ENCODE assay signal across 8 mouse cellular contexts in genomic region chr2:129198436-129199327, GRCm38 (mm10). TPM values are rescaled to one million over a fixed set of nuclear protein-coding genes. Genes with fewer than 3 reads are reported as not detected.
A peak's percentile ranks its signal among the peaks of the same experiment; 100 is the strongest.
DNase-seq lines count a peak whose midpoint lies in the region; ATAC-seq and TF ChIP-seq lines count a peak whose summit lies in the region.

Gene Slc20a1, plus strand, starts transcription at chr2:129198764.

- peak within 1 kb of the TSS; percentile 71 for H3K4me2 ChIP-seq in hindbrain, embryonic 14.5 days (replicated peaks)

- DNase-seq in Patski (ENCODE audit: low read depth, low spot score): no peak
- DNase-seq in cerebellum, postnatal 14 days: peak; percentile 100
- DNase-seq in frontal cortex, postnatal 25 days (ENCODE audit: low spot score in 2 of 2): peak; percentile 93 to 99
- peak; percentile 98 for DNase-seq in hindbrain, embryonic 14.5 days (ENCODE audit: low spot score)
- DNase-seq in layer of hippocampus, postnatal 36 days: peak; percentile 99
- peak; percentile 99 for DNase-seq in lung, postnatal 36 days
- peak; percentile 99 for DNase-seq in retina, postnatal 1 day
- peak; percentile 99 for DNase-seq in urinary bladder, adult 18-20 months (ENCODE audit: low spot score in 2 of 2)

- WGBS in hindbrain, embryonic 14.5 days: under 1% methylated on average over 91 of the region's 96 CpGs

- no peak for TF ChIP-seq CTCF in Patski (IDR thresholded peaks at IDR 0.05)

- peak within 1 kb of the TSS; percentile 96 for H3K27ac ChIP-seq in hindbrain, embryonic 14.5 days

- peaks cover 28% of the 10 kb centered on the region for H3K36me3 ChIP-seq in hindbrain, embryonic 14.5 days (replicated peaks; ENCODE audit: control insufficient read depth, insufficient read depth)

- H3K4me1 ChIP-seq in hindbrain, embryonic 14.5 days (replicated peaks; ENCODE audit: control insufficient read depth, insufficient read depth, low read length): peaks cover 32% of the 10 kb centered on the region

- POLR2A ChIA-PET in Patski (lab: Charles Lee): interaction anchor here (0.5 to 2.6 kb wide), 6 partner anchors 12 to 132 kb away, joined by 3 to 9 read pairs (median 3); no protein-coding TSS in a partner anchor

- no peaks in the 10 kb centered on the region for H3K9me3 ChIP-seq in hindbrain, embryonic 14.5 days (ENCODE audit: control insufficient read depth, low read length)

- no peaks in the 10 kb centered on the region for H3K27me3 ChIP-seq in Patski
- no peaks in the 10 kb centered on the region for H3K27me3 ChIP-seq in hindbrain, embryonic 14.5 days (ENCODE audit: control insufficient read depth, insufficient read depth, low read length)

- H3K4me3 ChIP-seq in hindbrain, embryonic 14.5 days (replicated peaks; ENCODE audit: low read length): peak within 1 kb of the TSS; percentile 93

- peak; percentile 97 for ATAC-seq in Patski
- peak; percentile 98 for ATAC-seq in hindbrain, embryonic 14.5 days (ENCODE audit: low FRiP score)

- CTCF ChIA-PET in Patski (lab: Charles Lee): interaction anchor here (1.0 to 1.7 kb wide), 3 partner anchors 11 to 60 kb away, joined by 3 to 4 read pairs (median 3); no protein-coding TSS in a partner anchor

- in situ Hi-C loops in Patski (cut with MboI; ENCODE audit: low pct_unique_long_range_greater_than_20kb): no loop called here

- H3K9ac ChIP-seq in hindbrain, embryonic 14.5 days: peak within 1 kb of the TSS; percentile 96

RNA-seq across cellular contexts. Expression of gene Slc20a1, which starts in this region (rescaled TPM):
- polyA plus RNA-seq in Patski (2021): 78.8 TPM
- polyA plus RNA-seq in hindbrain, embryonic 14.5 days (2014; fragmentation: Nextera tagmentation; extraction: Ambion mirVana): 50.7 and 56.3 TPM in 2 replicates
- total RNA-seq in layer of hippocampus, postnatal 36 days (2021): 100 to 1,000 TPM; 115 to 119 TPM
